Mouse (Mus musculus) ES-E14 (cell line): ENCODE data around the gene Mapkapk3.

Experiments used
- CHD2 ChIP-seq: IDR thresholded peaks from 2 replicates; pipeline ENCODE4 v1.6.1; 2014; ENCODE audit warnings: mild to moderate bottlenecking, low read depth, low read length, inconsistent platforms
- HCFC1 ChIP-seq: IDR thresholded peaks from 2 replicates; pipeline ENCODE4 v1.6.1; 2012; ENCODE audit warnings: low read length, inconsistent platforms, borderline replicate concordance; ENCODE audit not compliant: insufficient read depth
- ZC3H11A ChIP-seq: IDR thresholded peaks from 2 replicates; pipeline ENCODE4 v1.6.1; 2012; ENCODE audit warnings: low read depth, mild to moderate bottlenecking, inconsistent platforms, low read length, borderline replicate concordance
- ZNF384 ChIP-seq: IDR thresholded peaks from 2 replicates; pipeline ENCODE4 v1.6.1; 2012; ENCODE audit warnings: low read depth, low read length, inconsistent platforms

GRCm38 (mm10) chr9:107236151-107236550, 53.5 kb downstream of the Mapkapk3 start:
- no peak for TF ChIP-seq CHD2
- no peak for TF ChIP-seq ZC3H11A
- no peak for TF ChIP-seq HCFC1
- TF ChIP-seq ZNF384 = no peak
